Mouse (Mus musculus): ENCODE measurements around the gene Olfr483. TPM values are rescaled to one million over a fixed set of nuclear protein-coding genes. Genes with fewer than 3 reads are reported as not detected.

Olfr483 gene
- total RNA-seq (2015; ENCODE audit: low replicate concordance) (not detected in 2 replicates), total RNA-seq (2017; ENCODE audit: low replicate concordance) (not detected in 2 replicates)

- ATAC-seq (replicated peaks; ENCODE audit: low FRiP score, poor library complexity, severe bottlenecking): no peak
These were observed at the start of gene Olfr483 for GRCm38 (mm10) chr7:108100549-108100948. Olfr483 (plus strand) TSS chr7:108100849.

- no peak for ATAC-seq (replicated peaks; ENCODE audit: low FRiP score, poor library complexity, severe bottlenecking)
These were observed 33.4 kb upstream of the Olfr483 start, which contains the start of gene Olfr480 for GRCm38 (mm10) chr7:108067246-108067645. Olfr480 (minus strand) TSS chr7:108067346.

- ATAC-seq (replicated peaks; ENCODE audit: low FRiP score, poor library complexity, severe bottlenecking): no peak
These were observed 21.1 kb upstream of the Olfr483 start, which contains the start of gene Olfr481 for GRCm38 (mm10) chr7:108079555-108079954. Olfr481 (plus strand) TSS chr7:108079855.

GRCm38 (mm10) chr7:108097486-108097885, 3.2 kb upstream of the Olfr483 start, which contains the start of gene Olfr482:
Olfr482 (minus strand) TSS chr7:108097586.
- no peak for ATAC-seq (replicated peaks; ENCODE audit: low FRiP score, poor library complexity, severe bottlenecking)

- ATAC-seq (replicated peaks; ENCODE audit: low FRiP score, poor library complexity, severe bottlenecking): no peak
These were observed 20.0 kb downstream of the Olfr483 start for GRCm38 (mm10) chr7:108120681-108121080.

- no peak for ATAC-seq (replicated peaks; ENCODE audit: low FRiP score, poor library complexity, severe bottlenecking)
These were observed 20.8 kb downstream of the Olfr483 start for GRCm38 (mm10) chr7:108121416-108121815.

GRCm38 (mm10) chr7:108127349-108127748, 26.7 kb downstream of the Olfr483 start, which contains the start of gene Olfr484:
Olfr484 (minus strand) TSS chr7:108127449.
- ATAC-seq (replicated peaks; ENCODE audit: low FRiP score, poor library complexity, severe bottlenecking): no peak

Other genes with a start within 250 kb of the Olfr483 start
- not detected in 2 replicates for gene Olfr472, start 202.9 kb upstream of the Olfr483 start, total RNA-seq (2015; ENCODE audit: low replicate concordance)
- not detected in 2 replicates for gene Olfr472, start 202.9 kb upstream of the Olfr483 start, total RNA-seq (2017; ENCODE audit: low replicate concordance)
- not detected in 2 replicates for gene Olfr473, start 170.4 kb upstream of the Olfr483 start, total RNA-seq (2015; ENCODE audit: low replicate concordance)
- gene Olfr473, start 170.4 kb upstream of the Olfr483 start, total RNA-seq (2017; ENCODE audit: low replicate concordance): not detected in 2 replicates
- gene Olfr474, start 146.2 kb upstream of the Olfr483 start, total RNA-seq (2015; ENCODE audit: low replicate concordance): not detected in 2 replicates
- gene Olfr474, start 146.2 kb upstream of the Olfr483 start, total RNA-seq (2017; ENCODE audit: low replicate concordance): not detected in 2 replicates
- gene Olfr476, start 136.0 kb upstream of the Olfr483 start, total RNA-seq (2015; ENCODE audit: low replicate concordance): not detected in 2 replicates
- gene Olfr476, start 136.0 kb upstream of the Olfr483 start, total RNA-seq (2017; ENCODE audit: low replicate concordance): not detected in 2 replicates
- not detected in 2 replicates for gene Olfr477, start 114.2 kb upstream of the Olfr483 start, total RNA-seq (2015; ENCODE audit: low replicate concordance)
- not detected in 2 replicates for gene Olfr477, start 114.2 kb upstream of the Olfr483 start, total RNA-seq (2017; ENCODE audit: low replicate concordance)
- gene Olfr478, start 66.9 kb upstream of the Olfr483 start, total RNA-seq (2015; ENCODE audit: low replicate concordance): not detected in 2 replicates
- not detected in 2 replicates for gene Olfr478, start 66.9 kb upstream of the Olfr483 start, total RNA-seq (2017; ENCODE audit: low replicate concordance)
- not detected in 2 replicates for gene Olfr479, start 50.2 kb upstream of the Olfr483 start, total RNA-seq (2015; ENCODE audit: low replicate concordance)
- gene Olfr479, start 50.2 kb upstream of the Olfr483 start, total RNA-seq (2017; ENCODE audit: low replicate concordance): not detected in 2 replicates
- not detected in 2 replicates for gene Olfr480, start 33.5 kb upstream of the Olfr483 start, total RNA-seq (2015; ENCODE audit: low replicate concordance)
- gene Olfr480, start 33.5 kb upstream of the Olfr483 start, total RNA-seq (2017; ENCODE audit: low replicate concordance): 0.28 TPM in 1 of 2 replicates, not detected in the other
- not detected in 2 replicates for gene Olfr481, start 21.0 kb upstream of the Olfr483 start, total RNA-seq (2015; ENCODE audit: low replicate concordance)
- not detected in 2 replicates for gene Olfr481, start 21.0 kb upstream of the Olfr483 start, total RNA-seq (2017; ENCODE audit: low replicate concordance)
- gene Olfr482, start 3.3 kb upstream of the Olfr483 start, total RNA-seq (2015; ENCODE audit: low replicate concordance): not detected in 2 replicates
- not detected in 2 replicates for gene Olfr482, start 3.3 kb upstream of the Olfr483 start, total RNA-seq (2017; ENCODE audit: low replicate concordance)
- not detected in 2 replicates for gene Olfr484, start 26.6 kb downstream of the Olfr483 start, total RNA-seq (2015; ENCODE audit: low replicate concordance)
- gene Olfr484, start 26.6 kb downstream of the Olfr483 start, total RNA-seq (2017; ENCODE audit: low replicate concordance): 1.1 TPM in 1 of 2 replicates, not detected in the other
- not detected in 2 replicates for gene Olfr485, start 59.0 kb downstream of the Olfr483 start, total RNA-seq (2015; ENCODE audit: low replicate concordance)
- not detected in 2 replicates for gene Olfr485, start 59.0 kb downstream of the Olfr483 start, total RNA-seq (2017; ENCODE audit: low replicate concordance)
- gene Olfr486, start 71.9 kb downstream of the Olfr483 start, total RNA-seq (2015; ENCODE audit: low replicate concordance): not detected in 2 replicates
- gene Olfr486, start 71.9 kb downstream of the Olfr483 start, total RNA-seq (2017; ENCODE audit: low replicate concordance): not detected in 2 replicates
- gene Olfr487, start 113.8 kb downstream of the Olfr483 start, total RNA-seq (2015; ENCODE audit: low replicate concordance): not detected in 2 replicates
- not detected in 2 replicates for gene Olfr487, start 113.8 kb downstream of the Olfr483 start, total RNA-seq (2017; ENCODE audit: low replicate concordance)
- gene Olfr488, start 157.5 kb downstream of the Olfr483 start, total RNA-seq (2015; ENCODE audit: low replicate concordance): not detected in 2 replicates
- gene Olfr488, start 157.5 kb downstream of the Olfr483 start, total RNA-seq (2017; ENCODE audit: low replicate concordance): not detected in 2 replicates
- not detected in 2 replicates for gene Olfr490, start 188.1 kb downstream of the Olfr483 start, total RNA-seq (2015; ENCODE audit: low replicate concordance)
- gene Olfr490, start 188.1 kb downstream of the Olfr483 start, total RNA-seq (2017; ENCODE audit: low replicate concordance): not detected in 2 replicates
- gene Olfr491, start 212.6 kb downstream of the Olfr483 start, total RNA-seq (2015; ENCODE audit: low replicate concordance): not detected in 2 replicates
- gene Olfr491, start 212.6 kb downstream of the Olfr483 start, total RNA-seq (2017; ENCODE audit: low replicate concordance): not detected in 2 replicates
- not detected in 2 replicates for gene Olfr492, start 222.8 kb downstream of the Olfr483 start, total RNA-seq (2015; ENCODE audit: low replicate concordance)
- not detected in 2 replicates for gene Olfr492, start 222.8 kb downstream of the Olfr483 start, total RNA-seq (2017; ENCODE audit: low replicate concordance)
- gene Olfr493, start 246.1 kb downstream of the Olfr483 start, total RNA-seq (2015; ENCODE audit: low replicate concordance): not detected in 2 replicates
- gene Olfr493, start 246.1 kb downstream of the Olfr483 start, total RNA-seq (2017; ENCODE audit: low replicate concordance): not detected in 2 replicates